Mouse (Mus musculus): ENCODE measurements around the gene Rab11fip3. TPM values are rescaled to one million over a fixed set of nuclear protein-coding genes. Genes with fewer than 3 reads are reported as not detected.
A peak's percentile ranks its signal among the peaks of the same experiment; 100 is the strongest.
"Not testable (repeated sequence)": the region's sequence is repeated elsewhere in the genome, so short reads cannot be mapped to it uniquely, and the experiment has no call there.

Rab11fip3 gene
- polyA plus RNA-seq (2015; fragmentation: Nextera tagmentation; extraction: Ambion mirVana) = 6.5 and 6.7 TPM in 2 replicates

DNA sequence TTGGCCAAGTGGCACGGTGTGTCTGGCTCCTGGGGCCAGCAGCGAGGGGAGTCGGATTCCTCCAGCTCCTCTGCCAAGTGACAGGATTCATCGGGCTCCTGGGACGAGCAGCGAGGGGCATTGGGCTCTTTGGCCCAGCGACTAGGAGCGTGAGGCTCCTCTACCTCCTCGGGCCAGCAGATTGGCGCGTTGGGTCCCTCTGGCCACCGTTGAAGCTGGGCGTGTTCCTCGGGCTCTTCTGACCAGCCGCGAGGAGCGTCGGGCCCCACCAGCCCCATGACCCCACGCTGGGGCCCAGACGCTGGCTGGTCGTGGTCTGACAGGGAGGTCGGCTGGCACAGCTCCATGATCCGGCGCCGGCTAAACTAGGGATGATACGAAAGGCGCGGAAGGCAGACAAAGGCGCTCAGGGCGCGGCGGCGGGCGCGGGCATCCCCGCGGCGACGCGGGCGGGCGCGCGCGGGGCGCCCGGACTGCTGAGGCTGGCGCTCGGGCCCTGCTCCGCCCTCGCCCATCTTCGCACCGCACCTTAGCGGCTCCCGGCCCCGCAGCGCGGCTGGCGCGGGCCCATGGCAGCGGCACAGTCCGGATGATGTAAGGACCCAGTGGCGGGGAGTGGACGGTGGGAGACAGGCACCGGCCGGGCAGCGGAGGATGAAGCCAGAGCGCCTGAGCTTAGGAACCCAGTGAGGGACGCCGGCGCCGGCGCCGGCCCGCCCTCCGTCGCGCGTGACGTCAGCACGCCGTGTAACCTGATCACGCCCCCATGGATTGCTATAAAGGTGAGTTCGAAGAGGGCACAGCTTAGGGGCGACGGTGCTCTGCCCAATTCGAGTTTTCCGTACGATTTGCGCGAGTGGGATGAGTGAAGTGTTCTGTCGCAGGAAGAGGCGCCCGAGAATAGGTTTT lies at the start of gene Rab11fip3:
Rab11fip3 (minus strand) TSS at position 725 of the 909 bp plus-strand sequence.
- under 1% methylated on average over 89 of the region's 94 CpGs for WGBS
- peaks cover 15% of the 10 kb centered on the region for H3K4me1 ChIP-seq (replicated peaks; ENCODE audit: control insufficient read depth, insufficient read depth, low read length)

DNA sequence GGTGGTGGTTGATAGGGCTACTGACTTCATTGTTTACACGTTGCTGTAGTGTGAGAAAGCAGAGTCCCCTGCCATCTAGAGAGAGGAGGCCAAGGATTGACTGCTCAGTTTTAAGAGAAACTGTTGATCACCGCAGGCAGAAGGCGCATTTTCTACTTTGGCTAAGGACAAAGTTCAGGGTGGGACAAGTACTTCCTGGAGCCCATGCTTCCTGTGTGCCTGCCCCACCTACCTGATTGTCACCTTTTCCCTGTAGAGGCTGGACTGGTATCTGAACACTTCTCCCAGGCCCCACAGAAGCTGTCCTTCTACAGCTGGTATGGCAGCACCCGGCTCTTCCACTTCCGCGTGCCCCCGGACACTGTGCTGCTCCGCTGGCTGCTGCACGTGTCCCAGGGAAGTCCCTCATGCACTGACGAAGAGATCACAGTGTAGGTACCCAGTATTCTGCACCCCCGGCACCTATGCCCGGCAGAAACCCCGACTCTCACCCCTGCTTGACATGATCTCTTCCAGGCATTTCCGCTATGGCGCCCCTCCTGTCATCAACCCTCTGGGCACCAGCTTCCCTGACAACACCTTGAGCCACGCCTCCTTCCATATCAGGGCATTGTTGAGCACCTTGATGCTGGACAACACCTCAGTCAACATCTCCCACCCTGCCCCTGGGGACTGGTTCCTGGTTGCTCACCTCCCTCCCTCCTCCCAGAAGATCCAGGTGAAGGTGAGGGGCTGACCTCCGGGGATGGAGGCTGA lies 47.3 kb upstream of the Rab11fip3 start:
- no peaks in the 10 kb centered on the region for H3K9me3 ChIP-seq (ENCODE audit: control insufficient read depth, low read length)
- H3K4me2 ChIP-seq (ENCODE audit: low read depth, low read length) = no peak overlapping the region
- no peak overlapping the region for H3K27ac ChIP-seq (ENCODE audit: low read length)
- H3K9ac ChIP-seq (ENCODE audit: low read length) = no peak overlapping the region
- H3K4me1 ChIP-seq (replicated peaks; ENCODE audit: control insufficient read depth, insufficient read depth, low read length) = peaks cover 7% of the 10 kb centered on the region; the same call in 1 of the 2 replicates
- H3K4me3 ChIP-seq (ENCODE audit: low read length) = no peak overlapping the region
- no peak for ATAC-seq (ENCODE audit: low read depth)
- 78% methylated on average over 17 of the region's 17 CpGs for WGBS
- peaks cover 53% of the 10 kb centered on the region for H3K27me3 ChIP-seq (ENCODE audit: control insufficient read depth, insufficient read depth, low read depth, low read length)
- no peaks in the 10 kb centered on the region for H3K36me3 ChIP-seq (ENCODE audit: control insufficient read depth, insufficient read depth, low read length)

More for the DNA sequence above, at the start of gene Rab11fip3:
- Histone ChIP-seq H3K4me3 (ENCODE audit: low read length) (peak within 1 kb of the TSS; percentile 76), H3K9ac (ENCODE audit: low read length) (peak within 1 kb of the TSS; percentile 79), H3K9me3 (ENCODE audit: control insufficient read depth, low read length) (no peaks in the 10 kb centered on the region), H3K27me3 (ENCODE audit: control insufficient read depth, insufficient read depth, low read depth, low read length) (no peaks in the 10 kb centered on the region), H3K27ac (ENCODE audit: low read length) (peak within 1 kb of the TSS; percentile 41), H3K4me2 (ENCODE audit: low read depth, low read length) (peak within 1 kb of the TSS; percentile 96), H3K36me3 (ENCODE audit: control insufficient read depth, insufficient read depth, low read length) (no peaks in the 10 kb centered on the region)
- peak; percentile 91 for ATAC-seq (ENCODE audit: low read depth)

DNA sequence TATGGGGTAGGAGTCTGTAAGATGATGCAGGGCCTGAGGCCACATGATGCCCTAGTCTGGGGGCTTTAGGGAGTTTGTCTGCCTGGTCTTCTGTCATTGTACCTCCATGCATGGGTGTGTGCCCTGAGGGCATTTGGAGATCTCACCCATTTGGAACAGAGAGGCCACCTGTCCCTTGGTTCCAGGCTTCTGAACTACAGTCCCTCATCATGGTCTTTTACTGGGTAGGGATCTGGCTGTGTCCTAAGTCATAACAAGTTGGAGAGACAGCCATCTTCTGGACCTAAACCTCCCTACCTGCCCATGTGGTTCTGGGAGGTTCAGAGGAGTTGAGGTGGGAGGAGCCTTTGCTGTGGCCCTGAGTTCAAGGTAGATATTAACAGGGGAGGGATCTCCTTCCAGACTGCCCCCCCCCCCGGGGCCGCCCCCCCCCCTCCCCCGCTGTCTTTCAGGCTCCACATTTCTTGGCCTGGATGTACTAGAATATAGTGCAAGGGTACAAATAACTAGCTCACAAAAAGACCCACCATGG lies 46.7 kb upstream of the Rab11fip3 start:
- peaks cover 7% of the 10 kb centered on the region; the same call in 1 of the 2 replicates for H3K4me1 ChIP-seq (replicated peaks; ENCODE audit: control insufficient read depth, insufficient read depth, low read length)
- peaks cover 60% of the 10 kb centered on the region for H3K27me3 ChIP-seq (ENCODE audit: control insufficient read depth, insufficient read depth, low read depth, low read length)
- no peak overlapping the region for H3K9ac ChIP-seq (ENCODE audit: low read length)
- H3K4me2 ChIP-seq (ENCODE audit: low read depth, low read length) = no peak overlapping the region
- H3K27ac ChIP-seq (ENCODE audit: low read length) = no peak overlapping the region
- no peaks in the 10 kb centered on the region for H3K9me3 ChIP-seq (ENCODE audit: control insufficient read depth, low read length)
- ATAC-seq (ENCODE audit: low read depth) = no peak
- 20% methylated on average over 1 of the region's 3 CpGs for WGBS
- H3K4me3 ChIP-seq (ENCODE audit: low read length) = no peak overlapping the region
- H3K36me3 ChIP-seq (ENCODE audit: control insufficient read depth, insufficient read depth, low read length) = no peaks in the 10 kb centered on the region

DNA sequence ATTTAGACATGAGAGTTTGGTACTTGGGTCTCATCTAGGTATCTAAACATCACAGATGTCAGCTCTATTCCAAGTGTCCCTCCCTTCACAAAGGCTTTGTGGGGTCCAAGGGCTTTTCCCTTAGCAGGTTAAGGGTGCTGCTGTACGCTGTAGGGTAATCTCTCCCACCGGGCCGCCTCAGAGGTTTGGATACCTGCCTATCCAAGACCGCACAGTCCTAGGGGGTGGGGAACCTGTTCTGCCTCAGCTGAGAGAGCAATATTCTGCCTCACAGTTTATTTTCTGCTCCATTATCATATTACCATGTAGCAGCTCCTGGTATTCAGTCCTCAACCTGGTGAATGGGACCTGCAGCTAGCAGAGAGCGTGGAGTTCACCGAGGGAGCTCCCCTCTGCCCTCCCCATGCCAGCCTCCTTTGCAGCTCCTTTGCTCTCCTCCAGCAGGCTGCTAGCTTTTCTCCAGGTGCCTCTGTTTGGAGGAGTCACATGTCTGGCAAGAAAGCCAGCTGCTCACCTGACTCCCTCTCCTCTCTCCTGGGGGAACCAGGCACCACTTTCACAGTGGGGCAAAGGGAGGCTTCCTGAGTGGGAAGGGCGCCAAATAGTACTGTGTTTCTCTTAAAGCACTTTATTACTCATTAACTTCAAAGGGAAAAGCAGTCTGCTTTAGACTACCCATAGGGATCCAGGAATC lies 46.0 kb upstream of the Rab11fip3 start:
- peak; percentile 29; the same call in 1 of the 2 replicates for ATAC-seq (ENCODE audit: low read depth)
- H3K36me3 ChIP-seq (ENCODE audit: control insufficient read depth, insufficient read depth, low read length) = no peaks in the 10 kb centered on the region
- H3K4me2 ChIP-seq (ENCODE audit: low read depth, low read length) = 0 out of 2 replicates have a peak overlapping the region, but pooled peaks have one; percentile 4
- no peak overlapping the region for H3K4me3 ChIP-seq (ENCODE audit: low read length)
- 59% methylated on average over 7 of the region's 7 CpGs for WGBS
- H3K27ac ChIP-seq (ENCODE audit: low read length) = no peak overlapping the region
- H3K4me1 ChIP-seq (replicated peaks; ENCODE audit: control insufficient read depth, insufficient read depth, low read length) = peaks cover 7% of the 10 kb centered on the region; the same call in 1 of the 2 replicates
- no peak overlapping the region for H3K9ac ChIP-seq (ENCODE audit: low read length)
- peaks cover 65% of the 10 kb centered on the region for H3K27me3 ChIP-seq (ENCODE audit: control insufficient read depth, insufficient read depth, low read depth, low read length)
- H3K9me3 ChIP-seq (ENCODE audit: control insufficient read depth, low read length) = no peaks in the 10 kb centered on the region

DNA sequence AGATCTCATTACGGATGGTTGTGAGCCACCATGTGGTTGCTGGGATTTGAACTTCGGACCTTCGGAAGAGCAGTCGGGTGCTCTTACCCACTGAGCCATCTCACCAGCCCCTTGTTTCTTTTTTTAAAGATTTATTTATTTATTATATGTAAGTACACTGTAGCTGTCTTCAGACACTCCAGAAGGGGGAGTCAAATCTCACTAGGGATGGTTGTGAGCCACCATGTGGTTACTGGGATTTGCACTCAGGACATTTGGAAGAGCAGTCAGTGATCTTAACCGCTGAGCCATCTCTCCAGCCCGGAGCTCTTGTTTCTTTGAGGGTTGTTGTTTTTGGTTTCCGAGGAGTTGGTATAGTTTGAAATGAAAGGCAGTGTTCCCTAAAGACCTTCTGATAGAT lies 45.1 kb upstream of the Rab11fip3 start:
- H3K36me3 ChIP-seq (ENCODE audit: control insufficient read depth, insufficient read depth, low read length); ATAC-seq (ENCODE audit: low read depth); H3K9ac ChIP-seq (ENCODE audit: low read length); H3K4me2 ChIP-seq (ENCODE audit: low read depth, low read length); H3K9me3 ChIP-seq (ENCODE audit: control insufficient read depth, low read length); H3K4me1 ChIP-seq (replicated peaks; ENCODE audit: control insufficient read depth, insufficient read depth, low read length); H3K27ac ChIP-seq (ENCODE audit: low read length); H3K4me3 ChIP-seq (ENCODE audit: low read length): not testable (repeated sequence)
- 66% methylated on average over 7 of the region's 7 CpGs for WGBS
- peaks cover 68% of the 10 kb centered on the region for H3K27me3 ChIP-seq (ENCODE audit: control insufficient read depth, insufficient read depth, low read depth, low read length)

DNA sequence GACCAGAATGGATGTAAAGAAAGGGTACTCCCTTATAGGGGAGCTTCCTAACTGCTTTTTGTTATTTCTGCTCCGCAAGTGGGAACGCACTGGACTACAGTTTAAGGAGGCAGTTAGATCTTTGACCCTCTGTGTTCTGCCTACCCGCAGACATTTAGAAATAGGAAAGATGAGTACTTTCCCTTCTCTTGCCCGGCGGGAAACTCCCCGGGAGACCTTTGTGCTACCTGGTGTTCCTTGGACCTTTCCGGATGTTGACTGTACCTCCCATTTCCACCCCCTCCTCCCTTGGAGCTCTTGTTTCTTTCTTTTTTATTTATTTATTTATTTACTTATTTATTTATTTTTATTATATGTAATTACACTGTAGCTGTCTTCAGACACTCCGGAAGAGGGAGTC lies 44.7 kb upstream of the Rab11fip3 start:
- Histone ChIP-seq H3K27me3 (ENCODE audit: control insufficient read depth, insufficient read depth, low read depth, low read length) (peaks cover 68% of the 10 kb centered on the region), H3K36me3 (ENCODE audit: control insufficient read depth, insufficient read depth, low read length) (no peaks in the 10 kb centered on the region), H3K27ac (ENCODE audit: low read length) (no peak overlapping the region), H3K9ac (ENCODE audit: low read length) (peak overlapping the region; percentile 75), H3K9me3 (ENCODE audit: control insufficient read depth, low read length) (no peaks in the 10 kb centered on the region), H3K4me3 (ENCODE audit: low read length) (peak overlapping the region; percentile 72), H3K4me1 (replicated peaks; ENCODE audit: control insufficient read depth, insufficient read depth, low read length) (peaks cover 5% of the 10 kb centered on the region; the same call in 1 of the 2 replicates), H3K4me2 (ENCODE audit: low read depth, low read length) (peak overlapping the region; percentile 98)
- ATAC-seq (ENCODE audit: low read depth) = no peak
- 6% methylated on average over 8 of the region's 8 CpGs for WGBS

DNA sequence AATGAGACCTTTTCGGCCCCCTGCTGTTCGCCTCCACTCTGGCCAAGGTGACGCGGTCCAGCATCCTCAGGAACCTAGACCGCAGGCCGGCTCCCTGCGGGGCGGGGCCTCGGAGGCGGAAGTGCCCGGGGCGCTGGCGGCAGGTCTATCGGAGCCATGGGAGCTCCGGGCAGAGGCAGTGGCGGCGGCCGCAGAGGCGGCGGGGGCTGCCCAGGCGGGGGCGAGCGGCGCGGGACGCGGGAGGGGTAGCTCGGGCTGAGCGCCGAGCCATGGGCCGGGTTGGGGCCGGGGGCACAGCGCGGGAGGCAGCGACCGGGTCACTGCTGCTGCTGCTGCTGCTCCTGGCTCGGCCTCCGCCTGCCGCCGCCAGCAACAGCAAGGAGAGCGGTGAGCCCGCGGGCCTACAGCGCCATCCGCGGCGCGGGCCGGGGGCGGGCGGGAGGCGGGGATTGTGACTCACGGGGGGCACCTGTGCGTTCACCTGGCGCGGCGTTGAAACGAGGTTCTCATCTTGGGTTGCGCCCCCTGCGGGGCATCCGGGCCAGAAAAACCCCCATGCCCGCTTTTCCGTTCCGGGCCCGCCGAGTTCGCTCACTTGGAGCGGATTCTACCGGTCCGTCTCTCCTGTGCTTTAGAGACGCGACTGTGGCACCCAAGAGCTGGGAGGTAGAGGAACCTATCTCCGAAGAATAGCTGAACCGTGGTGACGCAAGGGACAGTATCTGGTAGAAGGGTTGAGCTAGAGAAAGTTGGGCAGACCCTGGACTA lies 44.0 kb upstream of the Rab11fip3 start, which contains the start of gene Tmem8:
Tmem8 (plus strand) TSS at position 119 of the 768 bp plus-strand sequence.
- ATAC-seq (ENCODE audit: low read depth) = peak; percentile 73
- no peak within 1 kb of the TSS for H3K27ac ChIP-seq (ENCODE audit: low read length)

DNA sequence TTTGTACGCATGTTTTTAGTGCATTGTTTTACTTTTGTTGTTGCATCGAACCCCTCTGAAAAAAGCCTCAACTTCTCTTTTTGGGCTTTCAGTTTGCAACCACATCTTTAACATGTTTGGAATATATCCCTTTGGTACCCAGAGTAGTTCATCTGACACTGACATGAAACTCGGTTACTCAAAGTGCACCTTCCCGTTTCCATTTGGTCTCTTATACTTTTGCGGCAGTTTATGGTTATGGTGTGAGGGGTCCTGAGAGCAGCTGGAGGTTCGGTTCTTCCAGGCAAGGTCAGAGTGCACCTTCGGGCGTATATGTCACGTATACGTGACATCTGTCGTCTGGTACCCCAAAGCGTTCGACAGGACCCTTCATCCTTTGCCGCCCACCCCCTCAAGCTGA lies 43.4 kb upstream of the Rab11fip3 start:
- no peak; the same call in 1 of the 2 replicates for ATAC-seq (ENCODE audit: low read depth)
- peak overlapping the region; percentile 75; the same call in 1 of the 2 replicates for H3K9ac ChIP-seq (ENCODE audit: low read length)

More for the DNA sequence above, 44.0 kb upstream of the Rab11fip3 start, which contains the start of gene Tmem8:
- peak within 1 kb of the TSS; percentile 98 for H3K4me2 ChIP-seq (ENCODE audit: low read depth, low read length)
- H3K9ac ChIP-seq (ENCODE audit: low read length) = peak within 1 kb of the TSS; percentile 75
- peaks cover 66% of the 10 kb centered on the region for H3K27me3 ChIP-seq (ENCODE audit: control insufficient read depth, insufficient read depth, low read depth, low read length)
- no peaks in the 10 kb centered on the region for H3K36me3 ChIP-seq (ENCODE audit: control insufficient read depth, insufficient read depth, low read length)
- H3K4me1 ChIP-seq (replicated peaks; ENCODE audit: control insufficient read depth, insufficient read depth, low read length) = peaks cover 5% of the 10 kb centered on the region; the same call in 1 of the 2 replicates
- under 1% methylated on average over 57 of the region's 75 CpGs for WGBS
- H3K9me3 ChIP-seq (ENCODE audit: control insufficient read depth, low read length) = no peaks in the 10 kb centered on the region
- peak within 1 kb of the TSS; percentile 72 for H3K4me3 ChIP-seq (ENCODE audit: low read length)

More for the DNA sequence above, 43.4 kb upstream of the Rab11fip3 start:
- Histone ChIP-seq H3K27me3 (ENCODE audit: control insufficient read depth, insufficient read depth, low read depth, low read length) (peaks cover 66% of the 10 kb centered on the region), H3K9me3 (ENCODE audit: control insufficient read depth, low read length) (no peaks in the 10 kb centered on the region), H3K27ac (ENCODE audit: low read length) (no peak overlapping the region), H3K4me3 (ENCODE audit: low read length) (peak overlapping the region; percentile 72), H3K36me3 (ENCODE audit: control insufficient read depth, insufficient read depth, low read length) (no peaks in the 10 kb centered on the region), H3K4me2 (ENCODE audit: low read depth, low read length) (peak overlapping the region; percentile 98), H3K4me1 (replicated peaks; ENCODE audit: control insufficient read depth, insufficient read depth, low read length) (peaks cover 5% of the 10 kb centered on the region; the same call in 1 of the 2 replicates)
- 16% methylated on average over 14 of the region's 14 CpGs for WGBS
